Comparison of ENCODE assay signal across 8 mouse cellular contexts in genomic region chr10:17946799-17947174, GRCm38 (mm10). TPM values are rescaled to one million over a fixed set of nuclear protein-coding genes. Genes with fewer than 3 reads are reported as not detected.
DNase-seq lines count a peak whose midpoint lies in the region; ATAC-seq and TF ChIP-seq lines count a peak whose summit lies in the region.
"Not testable (repeated sequence)": the region's sequence is repeated elsewhere in the genome, so short reads cannot be mapped to it uniquely, and the experiment has no call there.

No protein-coding gene starts in this region.

- H3K4me2 ChIP-seq in forebrain, embryonic 12.5 days: peak overlapping the region; percentile 62
- H3K4me2 ChIP-seq in heart, embryonic 16.5 days (ENCODE audit: low read depth, low read length): peak overlapping the region; percentile 72
- peak overlapping the region; percentile 80 for H3K4me2 ChIP-seq in intestine, postnatal 0 days (replicated peaks; ENCODE audit: low read depth)
- H3K4me2 ChIP-seq in liver, embryonic 11.5 days: peak overlapping the region; percentile 70
- peak overlapping the region; percentile 62 for H3K4me2 ChIP-seq in neural tube, embryonic 15.5 days

- H3K4me3 ChIP-seq in brown adipose tissue, adult 24 weeks (ENCODE audit: insufficient read depth, low read depth, low read length): peak overlapping the region; percentile 94
- peak overlapping the region; percentile 88 for H3K4me3 ChIP-seq in forebrain, embryonic 12.5 days (replicated peaks)
- peak overlapping the region; percentile 96 for H3K4me3 ChIP-seq in heart, embryonic 16.5 days (ENCODE audit: low read length)
- H3K4me3 ChIP-seq in intestine, postnatal 0 days (ENCODE audit: low read depth, low read length): peak overlapping the region; percentile 87
- H3K4me3 ChIP-seq in liver, embryonic 11.5 days (ENCODE audit: low read depth, low read length): peak overlapping the region; percentile 89
- H3K4me3 ChIP-seq in megakaryocyte, embryonic 14.5 days (replicated peaks): peak overlapping the region; percentile 94
- peak overlapping the region; percentile 83 for H3K4me3 ChIP-seq in neural tube, embryonic 15.5 days (replicated peaks)

- WGBS in forebrain, embryonic 12.5 days: 0% methylated on average over 4 of the region's 4 CpGs
- 3% methylated on average over 4 of the region's 4 CpGs for WGBS in heart, embryonic 16.5 days
- WGBS in intestine, postnatal 0 days: 2% methylated on average over 4 of the region's 4 CpGs
- WGBS in liver, embryonic 11.5 days: 4% methylated on average over 3 of the region's 4 CpGs
- 0% methylated on average over 4 of the region's 4 CpGs for WGBS in neural tube, embryonic 15.5 days

- not testable (repeated sequence) for H3K27ac ChIP-seq in brown adipose tissue, adult 24 weeks (replicated peaks; ENCODE audit: low read depth, low read length); forebrain, embryonic 12.5 days
- peak overlapping the region; percentile 96 for H3K27ac ChIP-seq in heart, embryonic 16.5 days (ENCODE audit: low read length)
- H3K27ac ChIP-seq in intestine, postnatal 0 days (ENCODE audit: low read depth, low read length): peak overlapping the region; percentile 94
- H3K27ac ChIP-seq in liver, embryonic 11.5 days (ENCODE audit: low read depth, low read length): peak overlapping the region; percentile 80; the same call in 1 of the 2 replicates
- H3K27ac ChIP-seq in neural tube, embryonic 15.5 days (replicated peaks): peak overlapping the region; percentile 93

- H3K9me3 ChIP-seq in forebrain, embryonic 12.5 days; heart, embryonic 16.5 days (replicated peaks; ENCODE audit: control insufficient read depth, low read length); intestine, postnatal 0 days (ENCODE audit: control insufficient read depth); liver, embryonic 11.5 days (ENCODE audit: control insufficient read depth, low read length); megakaryocyte, embryonic 14.5 days; neural tube, embryonic 15.5 days (replicated peaks): not testable (repeated sequence)

- H3K9ac ChIP-seq in forebrain, embryonic 12.5 days: peak overlapping the region; percentile 86
- H3K9ac ChIP-seq in heart, embryonic 16.5 days (ENCODE audit: low read length): peak overlapping the region; percentile 98
- peak overlapping the region; percentile 94 for H3K9ac ChIP-seq in intestine, postnatal 0 days (ENCODE audit: low read depth, low read length)
- H3K9ac ChIP-seq in liver, embryonic 11.5 days (ENCODE audit: low read depth, low read length): peak overlapping the region; percentile 90
- peak overlapping the region; percentile 88 for H3K9ac ChIP-seq in neural tube, embryonic 15.5 days (replicated peaks)

- H3K27me3 ChIP-seq in forebrain, embryonic 12.5 days; heart, embryonic 16.5 days (ENCODE audit: control insufficient read depth, insufficient read depth, low read length); intestine, postnatal 0 days (replicated peaks; ENCODE audit: control insufficient read depth, insufficient read depth, low read length); liver, embryonic 11.5 days (replicated peaks; ENCODE audit: control insufficient read depth, insufficient read depth, low read length); megakaryocyte, embryonic 14.5 days (replicated peaks); neural tube, embryonic 15.5 days (replicated peaks): not testable (repeated sequence)

- not testable (repeated sequence) for TF ChIP-seq CTCF in intestine, postnatal 0 days (IDR thresholded peaks at IDR 0.05; ENCODE audit: low read depth)

- DNase-seq in 416B (ENCODE audit: low read depth): peak; percentile 47
- not testable (repeated sequence) for DNase-seq in liver, embryonic 11.5 days (ENCODE audit: low spot score)

- not testable (repeated sequence) for H3K36me3 ChIP-seq in forebrain, embryonic 12.5 days (replicated peaks); heart, embryonic 16.5 days (ENCODE audit: control insufficient read depth, insufficient read depth); intestine, postnatal 0 days (ENCODE audit: control insufficient read depth, insufficient read depth); liver, embryonic 11.5 days (ENCODE audit: control insufficient read depth, insufficient read depth, low read length); neural tube, embryonic 15.5 days
- H3K36me3 ChIP-seq in megakaryocyte, embryonic 14.5 days (replicated peaks; ENCODE audit: low read length): peaks cover 16% of the 10 kb centered on the region

- not testable (repeated sequence) for H3K4me1 ChIP-seq in brown adipose tissue, adult 24 weeks (ENCODE audit: control insufficient read depth, insufficient read depth, insufficient read length, low read length); forebrain, embryonic 12.5 days; intestine, postnatal 0 days (replicated peaks; ENCODE audit: control insufficient read depth, insufficient read depth, low read length); liver, embryonic 11.5 days (replicated peaks; ENCODE audit: control insufficient read depth, insufficient read depth, low read length)
- H3K4me1 ChIP-seq in heart, embryonic 16.5 days (ENCODE audit: control insufficient read depth, insufficient read depth, low read length): peaks cover 12% of the 10 kb centered on the region
- H3K4me1 ChIP-seq in megakaryocyte, embryonic 14.5 days: peaks cover 11% of the 10 kb centered on the region; the same call in 1 of the 2 replicates
- peaks cover 14% of the 10 kb centered on the region for H3K4me1 ChIP-seq in neural tube, embryonic 15.5 days

- not testable (repeated sequence) for ATAC-seq in forebrain, embryonic 12.5 days (ENCODE audit: low FRiP score); heart, embryonic 16.5 days (replicated peaks; ENCODE audit: extremely low read depth, insufficient read depth, low FRiP score); intestine, postnatal 0 days; liver, embryonic 11.5 days (replicated peaks; ENCODE audit: low FRiP score); neural tube, embryonic 15.5 days (ENCODE audit: low FRiP score)

RNA-seq across cellular contexts. Expression of gene Heca, which starts 1.1 kb away (rescaled TPM):
- polyA plus RNA-seq in brown adipose tissue, adult 24 weeks (2012; ENCODE audit: insufficient read depth, insufficient read length, missing spikeins): 16.9 and 24.7 TPM in 2 replicates
- 4.6 and 5.7 TPM in 2 replicates for polyA plus RNA-seq in forebrain, embryonic 12.5 days (2016; fragmentation: Nextera tagmentation; extraction: Ambion mirVana)
- 4.9 and 5.4 TPM in 2 replicates for polyA plus RNA-seq in heart, embryonic 16.5 days (2015; fragmentation: Nextera tagmentation; extraction: Ambion mirVana)
- polyA plus RNA-seq in intestine, postnatal 0 days (2015; fragmentation: Nextera tagmentation; extraction: Ambion mirVana): 5.0 and 5.5 TPM in 2 replicates
- 4.3 and 5.6 TPM in 2 replicates for polyA plus RNA-seq in liver, embryonic 11.5 days (2014; fragmentation: Nextera tagmentation; extraction: Ambion mirVana)
- 2.2 and 4.0 TPM in 2 replicates for polyA plus RNA-seq in megakaryocyte, embryonic 14.5 days (2012; ENCODE audit: insufficient read depth, low replicate concordance)
- polyA plus RNA-seq in neural tube, embryonic 15.5 days (2015; fragmentation: Nextera tagmentation; extraction: Ambion mirVana): 4.3 and 4.9 TPM in 2 replicates
